Mouse (Mus musculus) intestine, postnatal 0 days (tissue): ENCODE measurements around the gene Slc6a3. TPM values are rescaled to one million over a fixed set of nuclear protein-coding genes. Genes with fewer than 3 reads are reported as not detected.

Source experiments
- ATAC-seq: fragments of 200-750 bp; cut with Nextera tagmentation; 2 replicates; pipeline ENCODE4 v1.8.0; 2017; ENCODE audit warnings: mild to moderate bottlenecking, moderate TSS enrichment, moderate library complexity
- H3K27ac ChIP-seq: fragments of 300-500 bp; sonication (generic); 2 replicates; pipeline ENCODE4 v1.5.1; 2014; ENCODE audit warnings: mild to moderate bottlenecking, low read depth, low read length, moderate library complexity
- H3K27me3 ChIP-seq: fragments of 300-500 bp; sonication (generic); replicated peaks from 2 replicates; pipeline ENCODE4 v1.6.1; 2014; ENCODE audit warnings: low read length, mixed read lengths; ENCODE audit not compliant: control insufficient read depth, insufficient read depth
- H3K36me3 ChIP-seq: fragments of 300-500 bp; sonication (generic); 2 replicates; pipeline ENCODE4 v1.6.1; 2014; ENCODE audit warnings: mild to moderate bottlenecking, moderate library complexity; ENCODE audit not compliant: control insufficient read depth, insufficient read depth
- H3K4me1 ChIP-seq: fragments of 300-500 bp; sonication (generic); replicated peaks from 2 replicates; pipeline ENCODE4 v1.6.1; 2014; ENCODE audit warnings: antibody characterized with exemption, low read length, mixed read lengths; ENCODE audit not compliant: control insufficient read depth, insufficient read depth
- H3K4me2 ChIP-seq: fragments of 300-500 bp; sonication (generic); replicated peaks from 2 replicates; pipeline ENCODE4 v1.6.1; 2014; ENCODE audit warnings: low read depth, mild to moderate bottlenecking, moderate library complexity
- H3K4me3 ChIP-seq: fragments of 300-500 bp; sonication (generic); 2 replicates; pipeline ENCODE4 v1.5.1; 2014; ENCODE audit warnings: low read depth, low read length
- H3K9ac ChIP-seq: fragments of 300-500 bp; sonication (generic); 2 replicates; pipeline ENCODE4 v1.6.1; 2014; ENCODE audit warnings: mild to moderate bottlenecking, low read depth, low read length
- H3K9me3 ChIP-seq: fragments of 300-500 bp; sonication (generic); 2 replicates; pipeline ENCODE4 v1.6.1; 2016; ENCODE audit warnings: mixed run types; ENCODE audit not compliant: control insufficient read depth
- CTCF ChIP-seq: sonication (generic); IDR thresholded peaks from 2 replicates; pipeline ENCODE4 v1.5.1; 2016; ENCODE audit warnings: low read depth, mild to moderate bottlenecking, control low read depth, antibody characterized with exemption, moderate library complexity
- WGBS: fragments of 180-500 bp; shearing (Covaris S2); extraction: QIAGEN DNeasy Blood & Tissue Kit; methylation state at CpG from one replicate; pipeline ENCODE4 v1.1.7; 2014; 5-methylcytosine and 5-hydroxymethylcytosine counted together
- polyA plus RNA-seq: library from polyadenylated mRNA; unstranded; fragments of >200 nt; fragmentation: Nextera tagmentation; extraction: Ambion mirVana; gene quantifications from 2 replicates; pipeline ENCODE4 v1.2.1, GENCODE M21; 2015

Gene Slc6a3
- polyA plus RNA-seq, 1 experiment from 2014 or later: 4.3 TPM

GRCm38 (mm10) chr13:73494528-73494927 is 42.0 kb upstream of the Slc6a3 start:
- TF ChIP-seq CTCF: no peak
- WGBS: 94% methylated on average over 9 of the region's 9 CpGs
- Histone ChIP-seq H3K36me3 (peaks cover 18% of the 10 kb centered on the region), H3K27ac (no peak overlapping the region; the same call in 1 of the 2 replicates), H3K4me2 (no peak overlapping the region), H3K4me1 (no peaks in the 10 kb centered on the region), H3K9me3 (no peaks in the 10 kb centered on the region), H3K27me3 (no peaks in the 10 kb centered on the region), H3K4me3 (no peak overlapping the region), H3K9ac (no peak overlapping the region)
- no peak for ATAC-seq

- no peak for ATAC-seq
- Histone ChIP-seq H3K36me3 (peaks cover 11% of the 10 kb centered on the region), H3K4me2 (no peak overlapping the region), H3K9me3 (no peaks in the 10 kb centered on the region), H3K4me1 (no peaks in the 10 kb centered on the region), H3K27ac (no peak overlapping the region), H3K27me3 (no peaks in the 10 kb centered on the region), H3K4me3 (no peak overlapping the region), H3K9ac (no peak overlapping the region)
- 60% methylated on average over 2 of the region's 2 CpGs for WGBS
- TF ChIP-seq CTCF: no peak
These were observed 40.4 kb upstream of the Slc6a3 start for GRCm38 (mm10) chr13:73496137-73496536.

- TF ChIP-seq CTCF: no peak
- H3K27ac ChIP-seq: no peak overlapping the region
- no peaks in the 10 kb centered on the region for H3K4me1 ChIP-seq
- H3K4me2 ChIP-seq: no peak overlapping the region
- WGBS: 64% methylated on average over 6 of the region's 6 CpGs
- H3K9me3 ChIP-seq: no peaks in the 10 kb centered on the region
- no peak for ATAC-seq
- H3K36me3 ChIP-seq: peaks cover 4% of the 10 kb centered on the region
- H3K9ac ChIP-seq: no peak overlapping the region
- no peaks in the 10 kb centered on the region for H3K27me3 ChIP-seq
- H3K4me3 ChIP-seq: no peak overlapping the region
These were observed 36.5 kb upstream of the Slc6a3 start for GRCm38 (mm10) chr13:73499893-73500604.

- Histone ChIP-seq H3K36me3 (peaks cover 7% of the 10 kb centered on the region), H3K27ac (no peak overlapping the region), H3K4me1 (no peaks in the 10 kb centered on the region), H3K9me3 (no peaks in the 10 kb centered on the region), H3K9ac (no peak overlapping the region), H3K27me3 (no peaks in the 10 kb centered on the region), H3K4me3 (no peak overlapping the region), H3K4me2 (no peak overlapping the region)
- peak; percentile 60 for TF ChIP-seq CTCF
- ATAC-seq: no peak
- WGBS: 62% methylated on average over 2 of the region's 2 CpGs
These were observed 33.8 kb upstream of the Slc6a3 start for GRCm38 (mm10) chr13:73502719-73503118.

- H3K36me3 ChIP-seq: peaks cover 3% of the 10 kb centered on the region; the same call in 1 of the 2 replicates
- no peak overlapping the region for H3K4me2 ChIP-seq
- no peaks in the 10 kb centered on the region for H3K27me3 ChIP-seq
- H3K9ac ChIP-seq: no peak overlapping the region
- no peaks in the 10 kb centered on the region for H3K9me3 ChIP-seq
- H3K27ac ChIP-seq: no peak overlapping the region
- no peak overlapping the region for H3K4me3 ChIP-seq
- peak; percentile 58 for ATAC-seq
- WGBS: 64% methylated on average over 7 of the region's 7 CpGs
- H3K4me1 ChIP-seq: no peaks in the 10 kb centered on the region
- peak; percentile 95 for TF ChIP-seq CTCF
These were observed 30.7 kb upstream of the Slc6a3 start for GRCm38 (mm10) chr13:73505686-73506467.

GRCm38 (mm10) chr13:73508817-73509550 is 27.6 kb upstream of the Slc6a3 start:
- ATAC-seq: no peak
- Histone ChIP-seq H3K36me3 (peaks cover 9% of the 10 kb centered on the region; the same call in 1 of the 2 replicates), H3K4me1 (no peaks in the 10 kb centered on the region), H3K4me3 (no peak overlapping the region), H3K9me3 (no peaks in the 10 kb centered on the region), H3K27me3 (no peaks in the 10 kb centered on the region), H3K4me2 (no peak overlapping the region), H3K27ac (no peak overlapping the region), H3K9ac (no peak overlapping the region)
- 81% methylated on average over 8 of the region's 8 CpGs for WGBS
- TF ChIP-seq CTCF: no peak
